Mouse (Mus musculus) duodenum, adult 2 months (tissue): Measurements from ENCODE around the gene Rassf6. TPM values are rescaled to one million over a fixed set of nuclear protein-coding genes. Genes with fewer than 3 reads are reported as not detected.

Source experiments
- polyA plus RNA-seq: library from polyadenylated mRNA; depleted of rRNA; stranded (reverse); fragments of >200 nt; gene quantifications from 2 replicates; pipeline ENCODE4 v1.2.3, GENCODE M21; 2012; ENCODE audit warnings: low replicate concordance; rRNA removed

Gene Rassf6
- polyA plus RNA-seq = 2.8 and 3.3 TPM in 2 replicates

DNA sequence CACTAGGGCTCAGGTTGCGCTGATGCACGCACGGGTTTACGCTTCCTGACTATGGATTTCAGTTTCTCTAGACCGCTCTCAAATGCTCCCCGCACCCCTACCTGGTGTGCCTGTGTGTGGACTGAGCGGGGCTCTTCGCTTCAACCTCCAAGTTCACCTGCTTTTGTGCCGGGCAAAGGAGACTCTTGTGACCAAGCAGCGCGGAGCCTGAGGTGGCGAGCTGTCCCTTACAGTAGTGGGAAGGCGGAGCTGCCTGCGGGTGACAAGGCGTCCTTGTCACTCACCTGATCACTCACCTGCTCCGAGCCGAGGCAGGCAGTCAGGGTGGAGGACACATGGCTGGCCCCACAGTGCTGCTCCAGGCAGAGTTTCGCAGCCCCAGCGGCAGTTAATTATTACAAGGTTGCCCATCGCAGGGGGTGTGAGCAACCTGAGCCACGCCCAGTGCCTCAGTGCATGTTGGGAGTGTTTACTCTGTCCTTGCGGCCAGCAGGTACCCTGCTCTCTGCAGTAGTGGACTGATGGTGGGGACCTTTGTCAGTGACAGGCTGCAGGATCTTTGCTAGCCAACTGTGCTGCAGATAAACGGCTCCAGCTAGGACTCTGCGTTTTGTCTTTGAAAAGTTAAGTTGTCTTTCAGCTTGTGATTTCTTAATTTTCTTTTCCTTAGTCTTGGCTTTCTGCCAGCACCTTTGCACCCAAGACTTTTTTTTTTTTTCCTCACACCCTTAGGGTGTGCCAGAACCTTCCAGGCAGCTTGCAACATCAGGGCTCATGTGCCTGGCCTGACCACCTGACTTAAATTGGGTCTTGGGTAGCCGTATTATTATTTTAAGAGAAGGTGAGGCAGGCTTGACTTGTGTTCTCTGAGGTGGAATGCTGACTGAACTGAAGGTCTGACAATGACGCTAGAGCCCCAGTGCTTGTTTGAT lies at the start of gene Rassf6:
TSS of gene Rassf6 (minus strand) at position 372 of the 932 bp plus-strand sequence.

DNA sequence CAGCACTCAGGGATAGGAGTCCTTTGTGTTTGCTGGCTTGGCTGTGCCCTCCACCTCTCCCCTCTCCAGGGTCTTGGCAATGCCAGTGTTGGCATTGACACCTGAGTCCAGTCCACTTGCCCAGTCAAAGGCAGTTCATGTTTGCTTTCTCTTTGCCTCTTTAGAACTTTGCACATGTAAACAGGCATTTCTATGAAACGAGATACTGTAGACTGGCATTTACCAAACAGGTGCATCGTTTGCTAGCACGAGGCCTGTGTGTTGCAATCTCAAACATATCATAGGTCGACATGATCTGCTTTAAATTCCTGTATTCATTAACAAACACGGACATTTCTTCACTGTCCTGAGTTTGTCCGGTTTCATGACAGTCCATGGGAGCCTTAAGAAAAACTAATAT lies 79.7 kb downstream of the Rassf6 start, which contains the start of gene 5830473C10Rik:
TSS of gene 5830473C10Rik (plus strand) at position 365 of the 400 bp plus-strand sequence.

Other genes starting within 250 kb of the Rassf6 start
- gene Alb, start 179.8 kb downstream of the Rassf6 start, polyA plus RNA-seq = 0.76 TPM in 1 of 2 replicates, not detected in the other
- 15.4 and 53.4 TPM in 2 replicates for gene Afp, start 149.9 kb downstream of the Rassf6 start, polyA plus RNA-seq
- gene Afm, start 121.7 kb downstream of the Rassf6 start, polyA plus RNA-seq = not detected in 2 replicates
- not detected in 2 replicates for gene 5830473C10Rik, start 79.5 kb downstream of the Rassf6 start, polyA plus RNA-seq
- 0.31 and 0.96 TPM in 2 replicates for gene Cxcl5, start 118.7 kb upstream of the Rassf6 start, polyA plus RNA-seq
- 0.28 TPM in 2 replicates for gene Ppbp, start 127.9 kb upstream of the Rassf6 start, polyA plus RNA-seq
- 4.6 and 10.1 TPM in 2 replicates for gene Pf4, start 131.8 kb upstream of the Rassf6 start, polyA plus RNA-seq
- gene Cxcl3, start 145.4 kb upstream of the Rassf6 start, polyA plus RNA-seq = 0.09 and 0.56 TPM in 2 replicates
- not detected in 2 replicates for gene Cxcl15, start 153.9 kb upstream of the Rassf6 start, polyA plus RNA-seq